Mouse (Mus musculus) small intestine, adult 2 months (tissue): ENCODE results near the gene Olfr827. TPM values are rescaled to one million over a fixed set of nuclear protein-coding genes. Genes with fewer than 3 reads are reported as not detected.

Source experiments
- H3K27ac ChIP-seq: fragments of 200-500 bp; 2 replicates; pipeline ENCODE4 v1.5.1; 2012; ENCODE audit warnings: low read depth, low read length, control low read depth, inconsistent platforms; ENCODE audit not compliant: insufficient read depth
- H3K27me3 ChIP-seq: fragments of 200-500 bp; 2 replicates; pipeline ENCODE4 v1.6.1; 2012; ENCODE audit warnings: mild to moderate bottlenecking, moderate library complexity, low read length, inconsistent platforms; ENCODE audit not compliant: control insufficient read depth, insufficient read depth
- H3K36me3 ChIP-seq: fragments of 200-500 bp; 2 replicates; pipeline ENCODE4 v1.6.1; 2012; ENCODE audit warnings: mild to moderate bottlenecking, low read length, control low read depth, inconsistent platforms; ENCODE audit not compliant: control insufficient read depth, insufficient read depth
- H3K4me1 ChIP-seq: fragments of 200-500 bp; 2 replicates; pipeline ENCODE4 v1.6.1; 2012; ENCODE audit warnings: low read length, inconsistent platforms, mixed read lengths; ENCODE audit not compliant: control insufficient read depth, insufficient read depth, insufficient read length
- H3K4me3 ChIP-seq: fragments of 200-500 bp; 2 replicates; pipeline ENCODE4 v1.5.1; 2012; ENCODE audit warnings: low read depth, mild to moderate bottlenecking, control low read depth, inconsistent platforms, low read length, moderate library complexity
- CTCF ChIP-seq: fragments of 200-500 bp; IDR thresholded peaks from 2 replicates; pipeline ENCODE4 v1.5.1; 2012; ENCODE audit warnings: low read depth, mild to moderate bottlenecking, control low read depth, inconsistent platforms, low read length, moderate library complexity, mixed read lengths; ENCODE audit not compliant: insufficient replicate concordance, insufficient read length; ENCODE audit errors: extremely low read depth
- POLR2A ChIP-seq: fragments of 200-500 bp; IDR thresholded peaks from 2 replicates; pipeline ENCODE4 v1.6.1; 2012; ENCODE audit warnings: low read depth, mild to moderate bottlenecking, control low read depth, inconsistent platforms, low read length, moderate library complexity
- WGBS: fragments of 180-500 bp; shearing (Covaris S2); methylation state at CpG from one replicate; pipeline ENCODE4 v1.1.7; 2018; 5-methylcytosine and 5-hydroxymethylcytosine counted together
- polyA plus RNA-seq: library from polyadenylated mRNA; depleted of rRNA; stranded (reverse); fragments of >200 nt; gene quantifications from 2 replicates; pipeline ENCODE4 v1.2.3, GENCODE M21; 2012; rRNA removed

Gene Olfr827
- polyA plus RNA-seq, 1 experiment = not detected

DNA sequence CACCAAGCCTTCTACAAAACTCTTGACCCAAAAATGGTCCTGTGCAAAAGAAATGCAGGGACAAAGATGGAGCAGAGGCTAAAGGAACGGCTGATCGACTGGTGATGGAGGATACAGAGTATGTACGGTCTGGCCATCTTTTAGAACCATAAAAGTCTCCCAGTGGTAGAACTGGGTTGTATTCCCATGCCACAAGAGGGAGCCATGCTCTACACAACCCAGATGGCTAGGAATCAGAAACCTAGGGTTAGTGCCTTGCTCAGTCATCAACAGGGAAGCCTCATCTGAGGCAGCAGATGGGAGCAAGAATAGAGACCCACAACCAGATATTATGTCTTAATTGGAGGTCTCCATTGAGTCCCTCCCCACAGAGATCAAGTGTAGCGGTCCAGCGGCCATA lies 15.4 kb upstream of the Olfr827 start:
- H3K4me1 ChIP-seq = no peaks in the 10 kb centered on the region
- no peak overlapping the region for H3K4me3 ChIP-seq
- H3K36me3 ChIP-seq = no peaks in the 10 kb centered on the region
- H3K27ac ChIP-seq = no peak overlapping the region
- no peak for TF ChIP-seq POLR2A
- TF ChIP-seq CTCF = no peak
- H3K27me3 ChIP-seq = no peaks in the 10 kb centered on the region
- WGBS = 80% methylated on average over 5 of the region's 5 CpGs

DNA sequence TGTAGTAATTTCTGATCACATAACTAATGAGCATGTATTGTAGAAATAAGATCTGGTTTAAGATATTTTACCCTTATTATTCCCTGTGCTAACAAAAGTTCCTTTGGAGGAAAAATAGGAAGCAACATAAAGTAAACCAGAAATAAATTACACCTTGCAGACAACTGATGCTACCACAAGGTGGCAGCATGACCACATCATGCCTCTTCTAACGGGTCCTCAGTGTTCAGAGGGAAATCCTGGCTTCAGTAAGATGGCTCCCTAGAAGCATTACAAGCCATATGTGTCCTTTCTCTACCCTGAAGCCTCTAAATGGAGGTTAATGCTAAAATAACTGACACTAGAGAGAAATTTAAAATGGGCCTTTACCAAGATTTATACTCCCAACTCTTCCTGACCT lies 14.0 kb upstream of the Olfr827 start:
- H3K4me1 ChIP-seq = no peaks in the 10 kb centered on the region
- no peak overlapping the region for H3K4me3 ChIP-seq
- no peak for TF ChIP-seq POLR2A
- no peak for TF ChIP-seq CTCF
- WGBS = 0% methylated on average over 1 of the region's 1 CpGs
- H3K36me3 ChIP-seq = no peaks in the 10 kb centered on the region
- H3K27me3 ChIP-seq = no peaks in the 10 kb centered on the region
- H3K27ac ChIP-seq = no peak overlapping the region

- H3K4me3 ChIP-seq = no peak overlapping the region
- H3K36me3 ChIP-seq = no peaks in the 10 kb centered on the region
- no peaks in the 10 kb centered on the region for H3K27me3 ChIP-seq
- 23% methylated on average over 3 of the region's 3 CpGs for WGBS
- TF ChIP-seq CTCF = no peak
- no peak for TF ChIP-seq POLR2A
- no peaks in the 10 kb centered on the region for H3K4me1 ChIP-seq
- H3K27ac ChIP-seq = no peak overlapping the region
These were observed 10.8 kb upstream of the Olfr827 start for GRCm38 (mm10) chr10:130225034-130225433.

GRCm38 (mm10) chr10:130184086-130184485 lies 30.1 kb downstream of the Olfr827 start, which contains the start of gene Olfr826:
Olfr826 (minus strand) TSS chr10:130184186.
- Histone ChIP-seq H3K4me1 (no peaks in the 10 kb centered on the region), H3K27me3 (no peaks in the 10 kb centered on the region), H3K36me3 (no peaks in the 10 kb centered on the region), H3K4me3 (no peak within 1 kb of the TSS), H3K27ac (no peak within 1 kb of the TSS)
- no peak for TF ChIP-seq CTCF
- 57% methylated on average over 1 of the region's 1 CpGs for WGBS

GRCm38 (mm10) chr10:130166666-130167065 lies 47.5 kb downstream of the Olfr827 start, which contains the start of gene Olfr825:
Olfr825 (minus strand) TSS chr10:130166766.
- Histone ChIP-seq H3K4me3 (no peak within 1 kb of the TSS), H3K4me1 (no peaks in the 10 kb centered on the region), H3K27me3 (no peaks in the 10 kb centered on the region), H3K36me3 (no peaks in the 10 kb centered on the region), H3K27ac (no peak within 1 kb of the TSS)
- TF ChIP-seq POLR2A = no peak
- no peak for TF ChIP-seq CTCF

DNA sequence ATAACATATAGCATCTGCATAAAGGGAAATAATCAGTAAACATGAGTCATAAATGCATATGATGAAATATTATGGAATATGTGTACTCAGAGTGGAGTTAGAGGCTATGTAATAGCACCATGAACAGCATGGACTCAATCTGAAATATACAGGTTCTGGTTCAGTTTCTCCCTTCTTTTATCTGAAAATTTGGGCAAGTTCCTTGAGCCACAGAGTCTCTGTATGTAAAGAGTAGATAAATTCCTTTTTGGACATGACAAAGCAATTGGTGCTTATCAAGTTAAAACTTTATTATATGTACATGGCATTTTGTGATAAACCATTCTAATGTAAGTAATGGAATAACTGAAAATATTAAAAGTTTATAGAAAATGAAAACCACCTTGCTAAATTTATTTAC lies 49.0 kb downstream of the Olfr827 start:
- no peak overlapping the region for H3K27ac ChIP-seq

More for the DNA sequence above, 49.0 kb downstream of the Olfr827 start:
- Histone ChIP-seq H3K4me1 (no peaks in the 10 kb centered on the region), H3K4me3 (no peak overlapping the region), H3K36me3 (no peaks in the 10 kb centered on the region), H3K27me3 (no peaks in the 10 kb centered on the region)
- TF ChIP-seq CTCF (no peak), POLR2A (no peak)

Other genes with a start within 250 kb of the Olfr827 start
- gene Olfr819, start 247.1 kb downstream of the Olfr827 start, polyA plus RNA-seq = not detected in 2 replicates
- not detected in 2 replicates for gene Olfr247, start 238.3 kb downstream of the Olfr827 start, polyA plus RNA-seq
- gene Gm10310, start 229.3 kb downstream of the Olfr827 start, polyA plus RNA-seq = not detected in 2 replicates
- not detected in 2 replicates for gene Olfr820, start 201.8 kb downstream of the Olfr827 start, polyA plus RNA-seq
- gene Olfr821, start 184.1 kb downstream of the Olfr827 start, polyA plus RNA-seq = not detected in 2 replicates
- not detected in 2 replicates for gene Olfr822, start 143.2 kb downstream of the Olfr827 start, polyA plus RNA-seq
- gene Olfr823, start 99.0 kb downstream of the Olfr827 start, polyA plus RNA-seq = not detected in 2 replicates
- not detected in 2 replicates for gene Olfr824, start 84.4 kb downstream of the Olfr827 start, polyA plus RNA-seq
- gene Olfr825, start 47.6 kb downstream of the Olfr827 start, polyA plus RNA-seq = not detected in 2 replicates
- not detected in 2 replicates for gene Olfr826, start 30.2 kb downstream of the Olfr827 start, polyA plus RNA-seq
- gene Neurod4, start 65.8 kb upstream of the Olfr827 start, polyA plus RNA-seq = not detected in 2 replicates
- gene Tespa1, start 108.5 kb upstream of the Olfr827 start, polyA plus RNA-seq = 0.11 and 0.25 TPM in 2 replicates
- gene Vmn2r84, start 179.9 kb upstream of the Olfr827 start, polyA plus RNA-seq = not detected in 2 replicates
- gene Vmn2r85, start 215.3 kb upstream of the Olfr827 start, polyA plus RNA-seq = not detected in 2 replicates
- not detected in 2 replicates for gene Vmn2r86, start 241.6 kb upstream of the Olfr827 start, polyA plus RNA-seq